Comparison of ENCODE assay signal across 20 mouse cellular contexts in genomic region chr9:104155100-104155715, GRCm38 (mm10). TPM values are rescaled to one million over a fixed set of nuclear protein-coding genes. Genes with fewer than 3 reads are reported as not detected.
DNase-seq lines count a peak whose midpoint lies in the region; ATAC-seq and TF ChIP-seq lines count a peak whose summit lies in the region.
"Had no signal": no experiment of that assay in that cellular context is flagged by ENCODE, and none has a peak within 500 bp of the region (broad histone marks: within the 10 kb centered on the region; RNA-seq: fewer than 3 reads in every experiment).

No protein-coding gene starts in this region.

- H3K4me3 ChIP-seq in lung, embryonic 14.5 days (ENCODE audit: low read depth, low read length): no peak overlapping the region
- H3K4me3 ChIP-seq in lung, postnatal 0 days (ENCODE audit: low read depth, low read length): no peak overlapping the region
- no peak overlapping the region for H3K4me3 ChIP-seq in embryonic facial prominence, embryonic 15.5 days (replicated peaks)
- H3K4me3 ChIP-seq: forebrain, embryonic 13.5 days; heart, embryonic 13.5 days; left cerebral cortex, adult 2 months; liver, embryonic 12.5 days; midbrain, embryonic 12.5 days had no signal

- peaks cover 88% of the 10 kb centered on the region for H3K36me3 ChIP-seq in lung, embryonic 14.5 days (ENCODE audit: insufficient read depth)
- H3K36me3 ChIP-seq in lung, postnatal 0 days (ENCODE audit: insufficient read depth, low read length): peaks cover 41% of the 10 kb centered on the region; the same call in 1 of the 2 replicates
- peaks cover 92% of the 10 kb centered on the region for H3K36me3 ChIP-seq in embryonic facial prominence, embryonic 15.5 days

- no peak overlapping the region for H3K27ac ChIP-seq in lung, embryonic 14.5 days (ENCODE audit: low read depth)
- H3K27ac ChIP-seq in lung, postnatal 0 days (ENCODE audit: low read length): no peak overlapping the region
- H3K27ac ChIP-seq in embryonic facial prominence, embryonic 15.5 days (replicated peaks): 0 out of 2 replicates have a peak overlapping the region, but pooled peaks have one; percentile 34
- H3K27ac ChIP-seq: forebrain, embryonic 13.5 days; heart, embryonic 13.5 days; kidney, postnatal 0 days; left cerebral cortex, adult 2 months; liver, embryonic 12.5 days; midbrain, embryonic 12.5 days had no signal

- H3K9ac ChIP-seq in lung, embryonic 14.5 days: no peak overlapping the region
- H3K9ac ChIP-seq in lung, postnatal 0 days (replicated peaks; ENCODE audit: low read depth): no peak overlapping the region
- H3K9ac ChIP-seq in embryonic facial prominence, embryonic 15.5 days: no peak overlapping the region
- H3K9ac ChIP-seq: forebrain, embryonic 13.5 days; heart, embryonic 13.5 days; liver, embryonic 12.5 days; midbrain, embryonic 12.5 days had no signal

- H3K4me1 ChIP-seq in lung, embryonic 14.5 days (ENCODE audit: insufficient read depth): no peaks in the 10 kb centered on the region
- H3K4me1 ChIP-seq in lung, postnatal 0 days (ENCODE audit: insufficient read depth, low read depth, low read length): no peaks in the 10 kb centered on the region
- H3K4me1 ChIP-seq in embryonic facial prominence, embryonic 15.5 days: no peaks in the 10 kb centered on the region
- H3K4me1 ChIP-seq: forebrain, embryonic 13.5 days; heart, embryonic 13.5 days; liver, embryonic 12.5 days; midbrain, embryonic 12.5 days had no signal

- WGBS in lung, embryonic 14.5 days: 91% methylated on average over 14 of the region's 14 CpGs
- 88% methylated on average over 14 of the region's 14 CpGs for WGBS in lung, postnatal 0 days
- WGBS in embryonic facial prominence, embryonic 15.5 days: 89% methylated on average over 14 of the region's 14 CpGs

- no peaks in the 10 kb centered on the region for H3K9me3 ChIP-seq in lung, embryonic 14.5 days (ENCODE audit: low read depth, low read length)
- H3K9me3 ChIP-seq in lung, postnatal 0 days (ENCODE audit: low read length): no peaks in the 10 kb centered on the region
- no peaks in the 10 kb centered on the region for H3K9me3 ChIP-seq in embryonic facial prominence, embryonic 15.5 days (replicated peaks)
- H3K9me3 ChIP-seq: forebrain, embryonic 13.5 days; heart, embryonic 13.5 days; liver, embryonic 12.5 days; midbrain, embryonic 12.5 days had no signal

- no peak for TF ChIP-seq EP300 in lung, postnatal 0 days (IDR thresholded peaks at IDR 0.05)

- peak; percentile 34 for DNase-seq in kidney, adult 11 months
- DNase-seq in kidney, postnatal 10 days: no peak
- no peak for DNase-seq in lung, embryonic 14.5 days
- no peak for DNase-seq in lung, postnatal 0 days (ENCODE audit: low spot score)
- DNase-seq in telencephalon, adult 2 months (ENCODE audit: low read depth, low spot score): peak; percentile 11
- DNase-seq in thymus, postnatal 4 days: no peak
- DNase-seq: adrenal gland, postnatal 25 days; cerebellum, adult 11-12 months; cerebellum, postnatal 25 days; embryo, embryonic 11 days; retina, postnatal 1 day; thymus, postnatal 25 days had no signal

- H3K4me2 ChIP-seq in lung, embryonic 14.5 days: no peak overlapping the region
- H3K4me2 ChIP-seq in lung, postnatal 0 days (replicated peaks; ENCODE audit: low read depth, low read length): no peak overlapping the region
- no peak overlapping the region for H3K4me2 ChIP-seq in embryonic facial prominence, embryonic 15.5 days (replicated peaks)
- H3K4me2 ChIP-seq: forebrain, embryonic 13.5 days; heart, embryonic 13.5 days; liver, embryonic 12.5 days; midbrain, embryonic 12.5 days had no signal

- no peak for TF ChIP-seq CTCF in lung, embryonic 14.5 days (IDR thresholded peaks at IDR 0.05; ENCODE audit: low read depth)
- TF ChIP-seq CTCF in lung, postnatal 0 days (IDR thresholded peaks at IDR 0.05): no peak

- 0 out of 2 replicates have a peak, but pooled peaks have one; percentile 31 for ATAC-seq in lung, embryonic 14.5 days (ENCODE audit: insufficient read depth)
- no peak for ATAC-seq in lung, postnatal 0 days
- ATAC-seq in embryonic facial prominence, embryonic 15.5 days (ENCODE audit: insufficient number of reproducible peaks, low FRiP score, low TSS enrichment, low read depth): peak; percentile 39; the same call in 1 of the 2 replicates
- ATAC-seq: forebrain, embryonic 13.5 days; liver, embryonic 12.5 days; Patski had no signal

- no peaks in the 10 kb centered on the region for H3K27me3 ChIP-seq in lung, embryonic 14.5 days (ENCODE audit: insufficient read depth, low read length)
- no peaks in the 10 kb centered on the region for H3K27me3 ChIP-seq in lung, postnatal 0 days (replicated peaks; ENCODE audit: insufficient read depth, low read length)
- no peaks in the 10 kb centered on the region for H3K27me3 ChIP-seq in embryonic facial prominence, embryonic 15.5 days
- H3K27me3 ChIP-seq: forebrain, embryonic 13.5 days; heart, embryonic 13.5 days; liver, embryonic 12.5 days; midbrain, embryonic 12.5 days; Patski had no signal

RNA-seq across cellular contexts. Expression of gene Ackr4, which starts 28.5 kb away (rescaled TPM):
- 0.37 and 0.39 TPM in 2 replicates for polyA plus RNA-seq in lung, embryonic 14.5 days (2014; fragmentation: Nextera tagmentation; extraction: Ambion mirVana)
- 1.8 and 1.9 TPM in 2 replicates for polyA plus RNA-seq in lung, postnatal 0 days (2015; fragmentation: Nextera tagmentation; extraction: Ambion mirVana)
- polyA plus RNA-seq in embryonic facial prominence, embryonic 15.5 days (2015; fragmentation: Nextera tagmentation; extraction: Ambion mirVana): 6.4 and 6.9 TPM in 2 replicates

Comparison
In these comparisons a context has a peak if more than half of its experiments do, and no peak if none do; other contexts are left out.
1. DNase-seq: peak in kidney, adult 11 months (single experiment) and telencephalon, adult 2 months (single experiment); none in kidney, postnatal 10 days (single experiment), lung, embryonic 14.5 days (single experiment), lung, postnatal 0 days (single experiment) and thymus, postnatal 4 days (single experiment).